Mouse (Mus musculus) adipocyte (in vitro differentiated cells): Measurements from ENCODE around the gene Jdp2.
"Not testable (repeated sequence)": the region's sequence is repeated elsewhere in the genome, so short reads cannot be mapped to it uniquely, and the experiment has no call there.

Experiments
- DNase-seq: peaks from one replicate; pipeline ENCODE4 v3.0.0-alpha.2; 2016; ENCODE audit warnings: low spot score

Jdp2 gene

DNA sequence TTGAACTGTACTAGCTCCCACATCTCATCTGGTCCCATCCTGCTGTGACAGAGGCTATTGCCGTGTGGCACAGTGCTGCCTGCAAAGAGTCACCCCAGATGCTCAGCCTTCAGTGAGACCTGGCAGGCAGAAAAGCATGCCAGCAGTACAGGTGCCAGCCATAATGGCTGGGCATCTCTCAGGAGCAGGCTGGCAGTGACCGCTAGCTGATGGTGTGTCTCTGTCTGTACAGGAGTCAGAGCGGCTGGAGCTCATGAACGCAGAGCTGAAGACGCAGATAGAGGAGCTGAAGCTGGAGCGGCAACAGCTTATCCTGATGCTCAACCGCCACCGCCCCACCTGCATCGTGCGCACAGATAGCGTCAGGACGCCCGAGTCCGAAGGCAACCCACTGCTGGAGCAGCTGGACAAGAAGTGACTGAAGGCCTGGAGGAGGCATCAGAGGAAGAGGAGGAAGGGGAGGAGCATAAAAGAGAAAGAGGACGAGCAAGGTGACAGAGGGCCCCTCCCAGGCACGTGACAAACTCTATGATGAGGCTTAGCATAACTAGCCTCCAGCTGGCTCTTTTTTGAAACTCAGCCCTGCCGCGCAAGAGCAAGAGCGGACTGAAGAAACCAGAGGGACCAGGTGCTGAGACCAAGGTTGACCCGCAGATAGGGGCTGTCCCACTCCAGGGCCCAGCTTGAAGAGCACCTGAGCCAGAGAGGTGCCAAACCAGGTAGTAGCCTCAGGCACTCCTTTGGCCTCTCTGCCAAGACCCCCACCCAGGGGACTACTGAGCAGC lies 39.9 kb downstream of the Jdp2 start:
- DNase-seq: no peak

DNA sequence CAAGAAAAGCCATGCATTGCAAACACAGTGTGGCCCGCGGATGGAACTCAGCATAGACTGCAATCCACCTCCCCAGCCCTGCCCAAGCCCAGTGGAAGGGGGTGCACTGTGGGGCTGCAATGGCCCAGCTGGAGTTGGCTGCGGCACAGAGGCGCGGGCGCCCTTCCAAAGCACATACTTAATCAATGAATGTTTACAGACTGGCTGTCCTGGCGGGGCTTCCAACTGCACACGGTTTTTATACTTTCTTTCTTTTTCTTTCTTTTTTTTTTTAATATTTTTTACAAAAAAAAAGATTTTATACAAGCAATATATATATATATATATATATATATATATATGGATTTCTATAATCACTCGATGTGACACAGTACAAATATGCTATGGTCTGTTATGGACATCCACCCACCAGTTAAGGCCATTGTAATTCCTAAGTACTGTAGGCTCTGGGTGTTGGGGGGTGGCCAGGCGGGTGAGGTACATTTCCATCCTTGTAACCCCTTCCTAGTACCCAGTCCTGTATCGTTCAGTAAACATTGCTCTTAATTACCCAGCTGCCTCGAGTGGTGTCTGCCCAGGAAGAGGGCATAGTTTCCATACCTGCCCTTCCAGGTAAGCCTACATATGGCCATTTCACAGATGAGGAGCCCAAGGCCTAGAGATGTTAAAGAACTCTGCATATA lies 40.6 kb downstream of the Jdp2 start:
- no peak for DNase-seq

DNA sequence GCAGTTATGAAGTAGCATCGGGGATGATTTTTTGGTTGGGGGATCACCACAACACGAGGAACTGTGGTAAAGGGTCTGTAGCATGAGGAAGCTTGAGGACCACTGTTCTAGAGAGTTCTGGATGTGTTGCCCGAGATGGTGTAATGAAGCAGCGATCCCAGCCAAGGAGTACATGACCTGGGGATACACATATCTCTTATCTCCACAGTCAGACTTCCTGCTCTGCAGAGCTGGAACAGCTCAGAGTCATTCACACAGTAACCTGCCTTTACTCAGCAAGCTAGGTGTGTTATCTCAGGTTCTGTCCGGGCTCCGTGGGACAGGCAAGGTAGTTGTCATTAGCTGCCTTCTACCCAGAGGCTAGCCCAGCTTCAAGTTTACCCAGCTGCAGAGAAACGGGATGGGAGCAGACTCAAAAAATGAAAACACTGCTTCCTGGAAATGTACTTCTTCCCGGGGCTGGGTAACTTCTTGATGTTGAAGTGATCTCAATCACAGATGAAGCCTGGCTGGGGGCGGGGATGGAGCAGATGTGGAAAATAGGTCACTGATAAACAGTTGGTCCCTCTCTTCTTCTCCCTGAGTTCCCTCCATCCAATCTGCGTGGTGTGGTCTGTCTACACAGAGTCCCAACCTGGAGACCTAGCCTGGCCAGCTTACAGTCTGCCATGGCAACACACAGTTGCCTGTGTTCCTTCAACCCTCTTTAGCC lies 42.2 kb downstream of the Jdp2 start:
- no peak for DNase-seq

DNA sequence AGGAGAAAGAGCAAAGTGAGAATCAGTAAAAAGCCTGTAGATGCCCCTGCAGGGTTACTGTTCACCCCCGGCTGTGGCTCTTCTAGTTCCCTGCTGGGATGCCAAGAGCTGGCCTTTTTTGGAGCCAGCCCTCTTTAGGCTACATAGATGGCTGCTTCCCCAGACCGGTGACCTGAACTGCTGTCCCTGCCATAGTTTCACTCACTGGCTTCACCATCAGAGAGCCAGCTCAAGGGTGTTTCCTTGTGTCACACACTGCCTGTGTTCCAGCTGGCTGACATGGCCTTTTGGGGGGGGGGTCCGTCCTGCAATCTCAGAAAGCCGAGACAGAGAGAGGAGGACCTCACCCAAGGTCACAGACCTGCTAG lies 42.7 kb downstream of the Jdp2 start:
- DNase-seq: no peak

DNA sequence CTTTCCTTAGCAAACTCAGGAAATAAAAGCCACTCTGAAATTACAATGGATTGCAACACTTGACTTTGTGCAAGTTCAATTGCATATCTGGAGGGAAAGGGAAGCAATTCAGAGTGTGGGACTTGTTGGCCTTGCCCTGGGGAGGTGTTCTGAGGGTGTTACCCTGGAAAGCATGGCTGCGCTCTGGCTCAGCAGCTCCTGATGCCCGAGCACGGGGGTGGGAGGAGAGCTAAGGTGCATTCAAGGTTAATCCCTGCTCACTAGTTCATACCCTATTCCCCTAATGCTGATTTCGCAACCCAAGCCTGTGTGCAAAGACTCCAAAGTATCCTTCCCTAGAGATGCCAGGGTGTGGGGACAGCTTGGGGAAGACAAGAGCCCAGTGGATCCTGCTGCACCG lies 44.9 kb downstream of the Jdp2 start:
- peak; percentile 55 for DNase-seq

DNA sequence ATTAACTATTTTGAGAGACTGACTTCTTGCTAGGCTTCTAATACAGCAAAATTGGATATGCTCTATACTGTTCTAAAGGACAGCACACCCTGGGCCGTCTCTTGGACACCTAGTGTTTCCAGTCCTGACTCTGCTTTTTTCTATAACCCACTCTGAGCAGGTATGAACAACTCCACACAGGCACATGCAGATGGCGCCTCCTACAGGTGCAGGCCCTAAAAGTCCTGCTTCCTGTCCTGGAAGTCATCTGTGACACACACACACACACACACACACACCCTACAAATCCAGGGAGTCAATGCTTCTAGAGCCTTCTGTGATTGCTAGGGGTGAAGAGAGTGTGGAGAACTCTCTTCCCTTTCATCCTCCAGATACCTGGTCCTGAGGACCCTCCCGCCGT lies 46.8 kb downstream of the Jdp2 start:
- DNase-seq: no peak

DNA sequence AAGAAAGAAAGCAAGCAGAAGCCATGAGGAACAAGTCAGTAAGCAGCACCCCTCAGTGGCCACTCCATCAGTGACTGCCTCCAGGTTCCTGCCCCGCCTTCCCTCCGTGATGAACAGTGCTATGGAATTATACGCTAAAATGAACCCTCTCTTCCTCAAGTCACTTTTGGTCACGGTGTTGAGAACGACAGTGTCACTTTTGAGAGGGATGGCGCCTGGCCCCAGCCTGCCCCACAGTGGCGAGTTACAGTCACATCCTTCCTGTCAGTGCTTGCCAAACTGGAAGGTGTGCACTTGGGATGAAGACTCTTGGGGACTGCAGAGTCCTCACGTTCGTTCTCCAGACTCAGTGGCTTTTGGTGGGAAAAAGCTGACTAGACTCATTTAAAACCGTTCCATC lies 48.5 kb downstream of the Jdp2 start:
- DNase-seq: peak; percentile 18

DNA sequence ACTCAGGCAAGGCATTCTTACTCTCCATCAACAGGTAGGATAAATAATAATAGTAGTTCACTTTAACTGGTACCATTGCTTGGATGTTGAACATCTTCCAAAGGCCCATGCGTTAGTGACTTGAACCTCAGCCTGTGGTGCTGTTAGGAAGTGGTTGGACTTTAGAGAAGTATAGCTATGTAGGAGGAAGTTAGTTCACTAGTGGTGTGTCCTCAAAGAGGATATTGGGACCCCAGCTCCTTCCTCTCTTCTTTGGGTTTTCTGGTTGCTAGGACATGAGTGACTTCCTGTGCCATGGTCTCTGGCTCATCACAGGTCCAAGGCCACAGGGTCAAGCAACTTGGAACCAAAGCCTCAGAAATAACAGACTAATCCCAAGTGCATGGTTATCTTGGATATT lies 49.1 kb downstream of the Jdp2 start:
- DNase-seq: peak; percentile 25

DNA sequence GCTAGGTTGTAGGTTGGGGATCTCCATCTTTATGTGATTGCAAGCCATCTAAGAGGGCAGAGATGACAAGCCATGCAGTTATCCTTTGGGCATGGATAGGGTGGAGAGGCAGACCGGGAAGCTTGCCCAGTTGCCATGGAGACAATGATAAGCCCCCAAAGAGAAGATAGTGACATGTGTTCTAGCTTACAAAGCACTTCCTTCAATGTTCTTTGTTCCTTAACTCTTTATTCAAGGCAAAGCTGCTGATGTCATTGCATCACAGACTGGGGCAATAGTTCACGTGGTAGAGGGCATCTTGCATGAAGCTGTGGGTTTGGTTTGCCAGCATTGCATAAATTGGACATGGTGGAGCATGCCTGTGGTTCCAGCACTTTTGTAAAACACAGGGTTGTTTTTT lies 60.5 kb downstream of the Jdp2 start:
- peak; percentile 30 for DNase-seq

DNA sequence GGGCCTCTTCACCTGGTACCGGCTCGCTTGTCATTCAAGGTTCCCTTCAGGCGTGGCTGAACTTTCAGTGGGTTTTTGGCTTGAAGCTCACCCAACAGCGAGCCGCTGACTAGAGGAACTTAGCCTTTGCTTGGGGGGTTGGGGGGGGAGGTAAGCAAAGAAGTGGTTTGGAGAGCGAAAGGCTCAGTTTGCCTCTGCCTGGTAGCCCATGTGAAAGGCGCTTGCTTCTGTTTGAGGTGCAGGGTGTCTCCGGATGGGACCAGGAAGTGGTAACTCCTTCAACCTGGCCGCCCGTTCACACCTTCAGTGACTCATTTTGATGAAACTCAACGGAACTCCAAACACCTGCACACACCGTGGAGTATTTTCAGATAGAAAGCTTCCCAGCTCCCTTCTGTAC lies 62.0 kb downstream of the Jdp2 start:
- no peak for DNase-seq

DNA sequence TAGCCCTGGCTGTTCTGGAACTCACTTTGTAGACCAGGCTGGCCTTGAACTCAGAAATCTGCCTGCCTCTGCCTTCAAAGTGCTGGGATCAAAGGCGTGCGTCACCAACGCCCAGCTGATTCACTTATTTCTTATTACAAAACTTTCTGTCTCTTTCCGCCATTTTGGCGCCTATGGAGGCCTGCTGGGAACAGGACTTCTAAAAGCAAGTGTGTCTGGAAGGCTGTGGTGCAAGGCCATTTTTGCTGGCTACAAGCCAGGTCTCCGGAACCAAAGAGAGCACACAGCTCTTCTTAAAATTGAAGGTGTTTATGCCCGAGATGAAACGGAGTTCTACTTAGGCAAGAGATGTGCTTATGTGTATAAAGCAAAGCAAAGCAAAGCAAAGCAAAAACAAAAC lies 63.4 kb downstream of the Jdp2 start:
- DNase-seq: not testable (repeated sequence)

DNA sequence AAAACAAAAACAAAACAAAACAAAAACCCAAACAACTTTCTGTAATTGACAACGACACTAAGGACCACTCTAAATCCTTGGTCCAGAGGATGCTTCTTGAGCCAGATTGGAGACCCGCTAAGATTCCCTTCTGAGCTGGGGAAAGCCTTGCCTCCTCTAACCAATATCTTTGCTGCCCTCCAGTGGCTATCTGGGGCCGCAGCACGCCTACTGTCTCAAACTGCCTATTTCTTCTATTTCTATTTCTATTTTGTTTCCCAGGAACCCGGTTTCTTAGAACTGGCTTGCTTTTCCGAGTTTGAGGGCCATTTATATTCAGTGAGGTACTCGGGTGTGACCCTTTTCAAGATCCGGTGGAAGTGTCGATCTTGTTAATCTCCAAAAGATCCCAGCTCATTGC lies 64.1 kb downstream of the Jdp2 start:
- DNase-seq: peak; percentile 76

DNA sequence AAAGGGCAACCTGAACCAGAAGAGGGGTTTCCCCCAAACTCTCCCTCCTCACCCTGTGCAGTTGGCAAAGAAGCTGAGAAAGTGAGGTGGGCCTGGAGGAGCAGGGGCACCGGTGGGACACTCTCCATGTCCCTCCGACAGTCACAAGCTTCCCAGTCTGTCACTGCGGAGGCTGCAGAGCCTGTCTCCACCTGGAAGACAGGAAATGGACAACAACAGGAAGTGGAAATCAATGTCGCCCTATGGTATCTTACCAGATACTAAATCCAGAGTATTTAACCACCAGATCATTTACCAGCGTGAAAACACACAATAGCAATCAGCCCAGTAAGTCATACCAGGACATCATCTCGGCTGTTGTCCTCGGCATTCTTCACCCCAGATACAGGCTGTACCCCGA lies 67.3 kb downstream of the Jdp2 start:
- no peak for DNase-seq

DNA sequence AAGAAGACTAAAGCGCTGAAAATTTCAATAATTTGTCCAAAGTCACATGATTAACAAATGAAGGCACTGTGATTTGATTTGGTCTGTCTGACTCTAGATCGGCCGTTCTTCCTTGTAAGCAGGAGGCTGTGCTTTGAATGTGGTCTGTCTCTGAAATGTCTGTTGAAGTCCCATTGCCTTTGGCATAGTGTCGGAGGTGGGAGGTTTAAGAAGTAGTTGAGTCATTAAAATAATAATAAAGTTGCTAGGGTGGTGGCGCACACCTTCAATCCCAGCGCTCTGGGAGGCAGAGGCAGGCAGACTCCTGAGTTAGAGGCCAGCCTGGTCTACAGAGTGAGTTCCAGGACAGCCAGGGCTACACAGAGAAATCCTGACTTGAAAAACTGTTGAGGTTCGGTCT lies 68.2 kb downstream of the Jdp2 start:
- DNase-seq: no peak

DNA sequence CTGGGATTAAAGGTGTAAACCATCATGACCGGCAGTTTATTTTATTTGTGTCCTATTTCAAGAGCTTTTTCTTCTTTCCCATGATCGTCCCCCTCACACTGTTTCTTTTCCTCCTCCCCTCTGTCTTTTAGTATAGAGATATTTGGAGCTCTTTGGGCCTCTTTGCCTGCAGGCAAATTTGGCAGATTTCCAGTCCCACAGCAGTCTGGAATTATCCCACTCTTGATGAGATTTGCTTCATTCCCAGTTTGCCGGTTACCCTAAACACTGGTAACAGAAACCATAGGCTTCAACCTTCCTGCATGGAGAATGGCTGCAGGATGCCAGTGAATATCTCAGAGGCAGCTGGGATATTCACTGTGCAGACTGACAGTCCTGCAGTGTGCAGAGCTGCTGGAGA lies 69.9 kb downstream of the Jdp2 start:
- DNase-seq: no peak

DNA sequence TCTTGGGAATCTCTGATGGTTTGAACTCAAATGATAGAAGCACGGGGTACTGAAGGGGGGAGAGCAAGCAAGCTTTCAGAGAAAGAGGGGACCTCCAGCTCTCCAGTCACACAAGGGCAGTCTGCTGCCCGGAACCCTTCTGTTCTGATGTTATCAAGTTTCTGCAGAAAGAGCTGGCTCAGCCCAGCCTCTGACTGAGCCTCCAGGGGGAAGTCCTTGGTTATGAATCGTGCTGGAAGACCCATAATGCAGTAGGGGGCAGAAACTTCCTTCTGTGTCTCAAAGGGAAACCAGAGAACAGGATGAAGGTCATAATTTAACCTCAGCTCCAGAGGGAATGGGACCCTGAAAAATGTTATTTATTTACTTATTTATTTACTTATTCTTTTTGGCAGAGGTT lies 71.3 kb downstream of the Jdp2 start:
- no peak for DNase-seq

DNA sequence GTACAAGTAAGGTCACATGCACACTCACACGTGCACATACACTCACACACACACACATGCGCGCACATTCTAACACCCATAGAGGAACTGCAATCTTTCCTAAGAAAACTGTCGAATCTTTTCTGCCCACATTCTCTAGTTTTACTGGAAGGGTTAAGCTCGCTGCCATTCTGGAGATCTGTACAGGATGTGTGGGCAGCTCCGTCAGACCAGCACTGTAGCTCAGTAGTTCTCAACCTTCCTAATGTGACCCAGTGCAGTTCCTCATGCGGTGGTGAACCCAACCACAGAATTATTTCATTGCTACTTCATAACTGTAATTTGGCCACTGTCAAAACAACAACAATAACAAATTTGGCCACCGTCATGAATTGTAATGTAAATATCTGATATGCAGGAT lies 75.1 kb downstream of the Jdp2 start:
- no peak for DNase-seq

DNA sequence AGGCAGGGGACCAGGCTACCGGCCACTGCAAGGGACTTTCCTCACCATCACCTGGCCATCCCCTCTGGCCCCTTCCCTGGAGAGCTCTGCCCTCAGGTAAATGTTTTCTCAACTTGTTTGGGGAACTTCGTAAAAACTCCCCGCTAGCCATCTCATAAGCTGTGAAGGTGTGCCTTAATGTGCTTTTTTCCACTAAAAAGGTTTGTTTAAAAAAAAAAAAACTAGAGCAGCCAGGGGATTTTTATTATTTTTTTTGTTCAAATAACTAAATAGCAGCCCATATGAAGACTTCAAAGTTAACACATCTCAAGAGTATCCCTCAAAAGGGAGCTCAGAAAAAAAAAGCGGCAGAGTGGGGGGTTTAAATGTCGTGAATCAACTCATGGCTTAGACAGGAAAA lies 80.3 kb downstream of the Jdp2 start:
- no peak for DNase-seq

DNA sequence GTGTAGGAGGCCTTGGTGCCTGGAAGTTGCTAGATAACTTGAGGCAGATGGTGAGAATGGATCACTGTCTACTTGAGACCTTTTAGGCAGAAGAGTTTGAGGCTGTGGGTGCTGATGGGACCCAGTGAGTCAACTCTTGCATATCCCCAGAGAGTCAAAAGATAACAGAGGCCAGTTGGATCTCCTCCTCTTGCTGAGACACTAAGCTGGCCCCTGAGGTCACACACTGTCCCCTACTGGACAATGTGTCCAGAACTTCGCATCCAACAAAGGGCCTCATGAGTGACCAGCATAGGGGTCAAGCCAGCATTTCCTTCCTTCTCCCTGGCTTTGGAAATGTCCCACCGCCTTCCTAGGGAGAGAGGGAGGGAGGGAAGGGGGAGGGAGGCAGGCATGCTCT lies 81.0 kb downstream of the Jdp2 start:
- DNase-seq: no peak

DNA sequence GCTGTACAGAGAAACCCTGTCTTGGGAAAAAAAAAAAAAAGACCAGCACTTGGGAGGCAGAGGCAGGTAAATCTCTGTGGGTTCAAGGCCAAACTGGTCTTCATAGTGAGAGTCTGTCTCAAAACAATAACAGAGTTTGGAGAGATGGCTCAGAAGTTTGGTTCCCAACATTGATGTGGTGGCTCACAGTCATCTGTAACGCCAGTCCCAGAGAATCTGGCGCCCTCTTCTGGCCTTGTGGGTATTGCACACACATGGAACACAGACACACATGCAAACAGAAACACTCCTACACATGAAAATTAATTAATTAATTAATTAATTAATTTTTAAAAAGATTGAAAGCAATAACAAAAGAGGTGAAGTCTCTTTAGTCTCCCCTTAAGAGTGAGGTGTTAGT lies 83.5 kb downstream of the Jdp2 start:
- no peak for DNase-seq

DNA sequence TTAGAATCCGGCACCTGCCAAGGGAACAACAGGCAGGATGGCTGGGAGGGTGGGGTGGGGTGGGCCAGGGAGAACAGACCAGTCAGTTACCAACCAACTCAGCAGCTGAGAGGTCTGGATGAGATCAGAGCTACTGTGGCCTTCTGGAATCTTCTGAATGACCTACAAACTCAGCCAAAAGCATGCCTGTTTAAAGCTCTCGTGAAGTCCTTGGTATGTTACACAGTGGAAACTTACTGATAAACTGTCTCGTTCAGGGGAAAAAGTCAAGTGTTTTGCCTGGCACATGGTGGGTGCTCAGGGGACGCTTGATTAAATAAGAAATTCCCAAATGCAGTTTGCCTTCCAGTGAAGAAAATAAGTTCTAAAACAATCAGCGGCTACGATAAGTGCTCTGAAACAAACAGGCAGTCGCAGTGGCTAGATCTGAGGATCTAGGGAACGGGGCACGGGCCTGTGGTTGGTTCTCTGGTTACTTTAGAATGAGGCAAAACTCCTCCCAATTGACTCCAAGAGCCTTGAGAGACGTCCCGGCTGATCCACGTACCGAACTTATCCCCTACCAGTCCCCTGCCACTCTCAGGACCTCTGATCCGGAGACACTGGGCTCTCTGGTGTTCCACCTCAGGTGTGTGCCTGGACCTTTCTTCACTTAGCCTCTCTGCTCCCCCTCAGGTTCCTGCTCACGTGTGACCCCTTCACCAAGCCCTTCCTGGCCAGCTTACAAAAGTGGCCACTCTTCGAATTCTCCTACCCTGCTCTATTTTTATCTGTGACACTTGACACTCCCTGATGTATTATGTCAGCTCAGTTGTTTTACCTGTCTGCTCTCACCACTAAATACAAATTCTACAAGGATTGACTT lies 85.8 kb downstream of the Jdp2 start:
- DNase-seq: no peak

DNA sequence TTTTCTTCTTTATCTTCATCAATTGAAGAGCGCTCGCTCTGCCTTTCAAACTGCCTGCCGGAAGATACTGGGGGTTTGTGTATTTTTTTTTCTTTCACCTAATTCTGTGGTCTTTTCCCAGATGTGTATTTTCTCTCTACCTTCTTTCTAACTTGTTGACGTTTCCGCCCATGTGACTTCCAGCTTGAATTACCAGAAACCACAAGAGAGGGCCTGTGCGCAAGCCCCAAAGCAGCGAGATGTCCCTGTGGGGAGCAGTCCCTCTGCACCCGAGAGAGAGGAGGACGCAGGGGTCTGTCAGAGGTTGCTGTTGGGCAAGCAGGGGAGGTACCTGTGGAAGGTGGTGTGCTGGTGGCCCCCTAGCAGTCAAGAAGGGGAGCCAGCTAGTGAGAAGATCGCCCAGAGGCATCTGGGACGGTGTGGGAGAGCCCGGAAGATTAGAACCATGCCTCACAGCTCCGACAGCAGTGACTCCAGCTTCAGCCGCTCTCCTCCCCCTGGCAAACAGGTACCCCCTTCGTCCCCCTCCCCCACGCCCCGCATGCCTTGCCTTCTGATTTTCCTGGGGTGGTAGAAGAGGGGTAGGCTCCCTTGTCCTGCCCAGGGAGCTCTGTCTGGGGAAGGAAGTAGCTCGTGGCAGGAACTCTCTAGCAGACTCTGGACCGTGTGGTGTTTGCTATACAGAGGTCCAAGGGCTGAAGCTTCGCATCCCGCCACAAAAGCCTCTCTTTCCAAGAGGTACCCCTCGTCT lies 87.8 kb downstream of the Jdp2 start, which contains the start of gene Batf:
Gene Batf (plus strand): TSS at position 204 of the 751 bp plus-strand sequence.
- no peak for DNase-seq
